Mouse (Mus musculus): ENCODE data around the gene Zbtb16. TPM values are rescaled to one million over a fixed set of nuclear protein-coding genes. Genes with fewer than 3 reads are reported as not detected.
A peak's percentile ranks its signal among the peaks of the same experiment; 100 is the strongest.

Gene Zbtb16
- polyA plus RNA-seq, 1 experiment from 2014 or later, result 2.1 TPM

- no peak overlapping the region for H3K4me2 ChIP-seq
- H3K27me3 ChIP-seq, result peaks cover 21% of the 10 kb centered on the region
- no peaks in the 10 kb centered on the region for H3K36me3 ChIP-seq
- H3K27ac ChIP-seq, result no peak overlapping the region
- H3K4me3 ChIP-seq (replicated peaks), result no peak overlapping the region
- peaks cover 15% of the 10 kb centered on the region for H3K4me1 ChIP-seq
- no peaks in the 10 kb centered on the region for H3K9me3 ChIP-seq (replicated peaks)
- no peak overlapping the region for H3K9ac ChIP-seq
- no peak for ATAC-seq (replicated peaks; ENCODE audit: low FRiP score)
- WGBS, result 40% methylated on average over 8 of the region's 8 CpGs
Measured at GRCm38 (mm10) chr9:48700871-48701270, 135.2 kb downstream of the Zbtb16 start.

- H3K4me1 ChIP-seq, result peaks cover 39% of the 10 kb centered on the region
- no peak overlapping the region for H3K4me2 ChIP-seq
- peaks cover 34% of the 10 kb centered on the region for H3K27me3 ChIP-seq
- H3K27ac ChIP-seq, result no peak overlapping the region
- no peak overlapping the region for H3K9ac ChIP-seq
- no peaks in the 10 kb centered on the region for H3K36me3 ChIP-seq
- ATAC-seq (replicated peaks; ENCODE audit: low FRiP score), result no peak
- WGBS, result 80% methylated on average over 2 of the region's 2 CpGs
- H3K4me3 ChIP-seq (replicated peaks), result no peak overlapping the region
- no peaks in the 10 kb centered on the region for H3K9me3 ChIP-seq (replicated peaks)
Measured at GRCm38 (mm10) chr9:48697470-48697815, 138.6 kb downstream of the Zbtb16 start.

GRCm38 (mm10) chr9:48696731-48697469 lies 139.1 kb downstream of the Zbtb16 start:
- Histone ChIP-seq H3K9me3 (replicated peaks) (no peaks in the 10 kb centered on the region), H3K4me2 (no peak overlapping the region), H3K27ac (no peak overlapping the region), H3K27me3 (peaks cover 38% of the 10 kb centered on the region), H3K36me3 (no peaks in the 10 kb centered on the region), H3K9ac (no peak overlapping the region), H3K4me1 (peaks cover 39% of the 10 kb centered on the region), H3K4me3 (replicated peaks) (no peak overlapping the region)
- WGBS, result 48% methylated on average over 12 of the region's 12 CpGs
- no peak for ATAC-seq (replicated peaks; ENCODE audit: low FRiP score)

GRCm38 (mm10) chr9:48696330-48696729 lies 139.7 kb downstream of the Zbtb16 start:
- no peaks in the 10 kb centered on the region for H3K36me3 ChIP-seq
- 48% methylated on average over 4 of the region's 4 CpGs for WGBS
- H3K9ac ChIP-seq, result no peak overlapping the region
- H3K4me3 ChIP-seq (replicated peaks), result no peak overlapping the region
- peaks cover 36% of the 10 kb centered on the region for H3K27me3 ChIP-seq
- H3K4me1 ChIP-seq, result peaks cover 39% of the 10 kb centered on the region
- ATAC-seq (replicated peaks; ENCODE audit: low FRiP score), result no peak
- H3K9me3 ChIP-seq (replicated peaks), result no peaks in the 10 kb centered on the region
- H3K27ac ChIP-seq, result no peak overlapping the region
- no peak overlapping the region for H3K4me2 ChIP-seq

GRCm38 (mm10) chr9:48695796-48696195 lies 140.2 kb downstream of the Zbtb16 start:
- ATAC-seq (replicated peaks; ENCODE audit: low FRiP score), result no peak
- 57% methylated on average over 4 of the region's 4 CpGs for WGBS
- no peak overlapping the region for H3K4me2 ChIP-seq

GRCm38 (mm10) chr9:48694616-48695061 lies 141.4 kb downstream of the Zbtb16 start:
- peak; percentile 68 for ATAC-seq (replicated peaks; ENCODE audit: low FRiP score)
- Histone ChIP-seq H3K9me3 (replicated peaks) (no peaks in the 10 kb centered on the region), H3K4me2 (no peak overlapping the region), H3K4me3 (replicated peaks) (no peak overlapping the region), H3K27me3 (peaks cover 23% of the 10 kb centered on the region), H3K4me1 (peaks cover 39% of the 10 kb centered on the region), H3K27ac (peak overlapping the region; percentile 23; the same call in 1 of the 2 replicates), H3K36me3 (no peaks in the 10 kb centered on the region), H3K9ac (no peak overlapping the region)
- WGBS, result 9% methylated on average over 10 of the region's 10 CpGs

More at GRCm38 (mm10) chr9:48695796-48696195, 140.2 kb downstream of the Zbtb16 start:
- Histone ChIP-seq H3K27me3 (peaks cover 31% of the 10 kb centered on the region), H3K27ac (no peak overlapping the region), H3K4me3 (replicated peaks) (no peak overlapping the region), H3K4me1 (peaks cover 39% of the 10 kb centered on the region), H3K9ac (no peak overlapping the region), H3K36me3 (no peaks in the 10 kb centered on the region), H3K9me3 (replicated peaks) (no peaks in the 10 kb centered on the region)

GRCm38 (mm10) chr9:48693696-48694095 lies 142.3 kb downstream of the Zbtb16 start:
- 59% methylated on average over 7 of the region's 7 CpGs for WGBS
- Histone ChIP-seq H3K9me3 (replicated peaks) (no peaks in the 10 kb centered on the region), H3K4me2 (no peak overlapping the region), H3K4me1 (peaks cover 39% of the 10 kb centered on the region), H3K27me3 (peaks cover 23% of the 10 kb centered on the region), H3K9ac (no peak overlapping the region), H3K36me3 (no peaks in the 10 kb centered on the region), H3K4me3 (replicated peaks) (no peak overlapping the region), H3K27ac (no peak overlapping the region)
- no peak for ATAC-seq (replicated peaks; ENCODE audit: low FRiP score)

GRCm38 (mm10) chr9:48689718-48689980 lies 146.4 kb downstream of the Zbtb16 start:
- ATAC-seq (replicated peaks; ENCODE audit: low FRiP score), result no peak
- H3K9me3 ChIP-seq (replicated peaks), result no peaks in the 10 kb centered on the region
- peaks cover 11% of the 10 kb centered on the region for H3K4me1 ChIP-seq
- H3K27me3 ChIP-seq, result peaks cover 27% of the 10 kb centered on the region
- 70% methylated on average over 1 of the region's 1 CpGs for WGBS
- no peak overlapping the region for H3K27ac ChIP-seq
- H3K4me3 ChIP-seq (replicated peaks), result no peak overlapping the region
- no peak overlapping the region for H3K9ac ChIP-seq
- H3K4me2 ChIP-seq, result no peak overlapping the region
- no peaks in the 10 kb centered on the region for H3K36me3 ChIP-seq

GRCm38 (mm10) chr9:48688859-48689717 lies 146.9 kb downstream of the Zbtb16 start:
- Histone ChIP-seq H3K4me1 (0 out of 2 replicates have a peak, but pooled peaks cover 6% of the 10 kb centered on the region), H3K4me2 (no peak overlapping the region), H3K9ac (no peak overlapping the region), H3K4me3 (replicated peaks) (no peak overlapping the region), H3K27ac (no peak overlapping the region), H3K27me3 (peaks cover 27% of the 10 kb centered on the region), H3K36me3 (no peaks in the 10 kb centered on the region), H3K9me3 (replicated peaks) (no peaks in the 10 kb centered on the region)
- WGBS, result 75% methylated on average over 6 of the region's 6 CpGs
- no peak for ATAC-seq (replicated peaks; ENCODE audit: low FRiP score)

- H3K4me2 ChIP-seq, result no peak overlapping the region
- WGBS, result 76% methylated on average over 7 of the region's 7 CpGs
- no peak overlapping the region for H3K27ac ChIP-seq
- no peaks in the 10 kb centered on the region for H3K36me3 ChIP-seq
- no peak overlapping the region for H3K4me3 ChIP-seq (replicated peaks)
- H3K9ac ChIP-seq, result no peak overlapping the region
- no peaks in the 10 kb centered on the region for H3K9me3 ChIP-seq (replicated peaks)
- no peaks in the 10 kb centered on the region for H3K4me1 ChIP-seq
- no peak for ATAC-seq (replicated peaks; ENCODE audit: low FRiP score)
- H3K27me3 ChIP-seq, result peaks cover 18% of the 10 kb centered on the region
Measured at GRCm38 (mm10) chr9:48687891-48688290, 148.1 kb downstream of the Zbtb16 start.

- H3K9me3 ChIP-seq (replicated peaks), result no peaks in the 10 kb centered on the region
- H3K4me2 ChIP-seq, result no peak overlapping the region
- H3K4me1 ChIP-seq, result no peaks in the 10 kb centered on the region
- peaks cover 13% of the 10 kb centered on the region for H3K27me3 ChIP-seq
- H3K9ac ChIP-seq, result no peak overlapping the region
- no peak overlapping the region for H3K27ac ChIP-seq
- H3K4me3 ChIP-seq (replicated peaks), result no peak overlapping the region
- no peaks in the 10 kb centered on the region for H3K36me3 ChIP-seq
- WGBS, result 55% methylated on average over 7 of the region's 7 CpGs
- no peak for ATAC-seq (replicated peaks; ENCODE audit: low FRiP score)
Measured at GRCm38 (mm10) chr9:48685721-48686120, 150.3 kb downstream of the Zbtb16 start.

- whole genome bisulfite sequencing, result 84% methylated on average over 5 of the region's 5 CpGs
- H3K36me3 ChIP-seq, result no peaks in the 10 kb centered on the region
- ATAC-seq (replicated peaks; ENCODE audit: low FRiP score), result no peak
Measured at GRCm38 (mm10) chr9:48684144-48684543, 151.9 kb downstream of the Zbtb16 start.

More at GRCm38 (mm10) chr9:48684144-48684543, 151.9 kb downstream of the Zbtb16 start:
- Histone ChIP-seq H3K4me3 (replicated peaks) (no peak overlapping the region), H3K9me3 (replicated peaks) (no peaks in the 10 kb centered on the region), H3K9ac (no peak overlapping the region), H3K4me2 (no peak overlapping the region), H3K4me1 (peaks cover 3% of the 10 kb centered on the region), H3K27ac (no peak overlapping the region), H3K27me3 (peaks cover 13% of the 10 kb centered on the region)
